Mouse (Mus musculus) embryo, embryonic 11 days (tissue): Measurements from ENCODE around the gene Gja5.

ENCODE experiments used
- DNase-seq: peaks from one replicate; pipeline ENCODE4 v3.0.0-alpha.2; 2015

Gene Gja5

DNA sequence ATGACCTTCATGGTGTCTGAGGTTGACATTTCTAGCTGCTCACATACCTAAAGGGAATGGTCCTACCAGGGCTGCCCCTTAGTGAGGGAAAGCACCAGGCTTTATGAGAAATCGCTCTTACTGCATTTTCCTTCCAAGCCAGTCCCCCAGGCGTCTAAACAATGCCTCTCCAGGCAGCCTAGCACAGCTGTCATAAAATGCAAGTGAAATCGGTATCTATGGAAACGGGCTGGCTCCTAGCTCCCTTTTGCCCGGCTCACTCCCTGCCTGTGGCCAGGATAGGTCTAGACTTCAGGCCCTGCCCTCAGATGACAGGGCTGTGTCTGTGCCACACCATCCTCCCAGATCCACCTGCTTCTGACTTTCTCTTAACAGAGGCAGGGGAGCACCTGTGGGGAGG is 33.1 kb downstream of the Gja5 start:
- peak; percentile 55 for DNase-seq

DNA sequence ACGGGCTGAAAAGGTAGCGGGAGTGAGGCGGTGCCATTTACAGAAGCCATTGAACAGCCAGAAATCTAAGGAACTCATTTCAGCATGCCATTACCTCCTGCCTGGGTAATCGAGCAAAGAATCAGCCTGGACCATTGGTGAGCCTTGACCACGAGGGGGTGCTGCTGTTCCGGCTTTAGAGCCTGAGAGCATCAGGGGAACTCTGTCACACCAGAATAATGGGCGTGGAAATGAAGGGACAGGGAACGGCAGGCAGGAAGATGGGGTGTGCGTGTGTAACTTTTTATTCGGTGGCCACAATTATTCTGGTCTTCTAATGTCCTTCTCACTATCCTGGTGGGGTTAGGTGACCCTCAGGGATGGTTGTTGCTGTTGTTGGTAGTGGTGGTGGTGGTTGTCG is 34.2 kb downstream of the Gja5 start:
- peak; percentile 94 for DNase-seq

DNA sequence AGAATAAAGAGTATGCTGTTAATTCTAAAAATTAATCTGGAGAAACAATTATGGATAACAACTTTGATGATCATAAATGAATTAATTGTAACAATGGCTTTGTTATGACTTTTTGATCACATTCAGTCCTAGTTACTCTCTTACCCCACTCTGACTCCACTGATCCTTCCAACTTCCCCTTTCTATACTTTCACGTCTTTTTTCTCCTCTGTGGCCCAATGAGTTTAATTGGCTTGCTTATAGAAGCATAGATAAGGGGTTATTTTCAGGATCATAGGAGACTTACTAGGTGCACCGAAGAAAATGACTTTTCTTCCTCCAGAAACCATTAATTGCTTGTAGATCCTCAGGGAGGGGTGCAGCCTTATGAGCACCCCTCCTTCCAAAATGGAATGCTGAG is 38.2 kb downstream of the Gja5 start:
- DNase-seq, result no peak

DNA sequence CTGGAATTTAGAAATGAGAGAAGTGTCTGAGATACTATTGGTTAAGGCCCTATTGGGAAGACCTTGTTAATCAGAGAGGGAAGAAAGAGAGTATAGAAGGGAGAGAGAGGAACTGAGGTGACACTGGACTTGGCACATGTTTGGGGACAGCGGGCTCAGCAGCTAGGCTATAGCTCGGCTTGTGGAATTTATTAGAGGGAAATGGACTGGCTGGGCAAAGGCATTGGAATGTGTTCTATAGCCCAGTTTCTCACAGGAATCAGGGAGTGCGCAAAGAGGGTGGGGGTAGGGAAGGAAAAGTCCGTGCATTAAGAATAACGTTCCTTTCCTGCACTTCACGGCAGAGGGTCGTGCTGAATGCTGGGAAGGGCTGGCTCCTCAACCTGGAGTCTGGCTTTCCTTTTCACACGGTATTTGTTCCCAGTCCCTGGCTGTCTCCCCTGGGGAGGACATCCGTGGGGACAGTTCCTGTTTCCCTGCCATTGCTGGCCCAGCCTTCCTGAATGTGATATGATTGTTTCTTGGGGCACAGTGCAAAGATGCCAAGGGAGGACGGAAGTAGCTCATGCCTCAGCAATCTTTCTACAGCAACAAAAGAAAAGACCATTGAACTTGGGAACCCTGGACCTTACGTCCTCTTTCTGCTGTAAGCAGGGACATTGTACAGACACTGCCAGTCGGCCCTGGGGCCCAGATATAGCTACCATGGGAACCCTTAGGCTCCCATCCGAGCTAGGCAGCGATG is 49.2 kb downstream of the Gja5 start:
- no peak for DNase-seq

DNA sequence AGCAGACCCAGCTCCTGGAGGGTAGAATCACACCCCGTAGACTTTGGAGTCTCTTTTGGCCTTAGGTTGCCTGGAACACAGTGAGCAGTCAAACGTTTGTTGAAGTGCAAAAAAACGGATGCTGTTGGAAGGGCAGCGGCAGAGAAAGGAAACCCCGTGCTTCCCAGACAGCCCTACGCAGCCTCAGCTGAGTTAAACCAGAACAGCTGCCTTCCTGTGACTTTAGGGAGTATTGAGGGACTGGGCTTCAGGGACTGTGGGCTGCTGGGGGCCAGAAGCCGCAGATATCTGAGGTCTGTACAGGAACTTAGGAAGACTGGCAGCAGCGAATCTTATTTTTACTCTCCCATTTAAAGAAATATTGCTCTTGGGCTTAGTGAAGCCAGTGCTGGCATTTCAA is 56.1 kb downstream of the Gja5 start:
- DNase-seq, result peak; percentile 30

DNA sequence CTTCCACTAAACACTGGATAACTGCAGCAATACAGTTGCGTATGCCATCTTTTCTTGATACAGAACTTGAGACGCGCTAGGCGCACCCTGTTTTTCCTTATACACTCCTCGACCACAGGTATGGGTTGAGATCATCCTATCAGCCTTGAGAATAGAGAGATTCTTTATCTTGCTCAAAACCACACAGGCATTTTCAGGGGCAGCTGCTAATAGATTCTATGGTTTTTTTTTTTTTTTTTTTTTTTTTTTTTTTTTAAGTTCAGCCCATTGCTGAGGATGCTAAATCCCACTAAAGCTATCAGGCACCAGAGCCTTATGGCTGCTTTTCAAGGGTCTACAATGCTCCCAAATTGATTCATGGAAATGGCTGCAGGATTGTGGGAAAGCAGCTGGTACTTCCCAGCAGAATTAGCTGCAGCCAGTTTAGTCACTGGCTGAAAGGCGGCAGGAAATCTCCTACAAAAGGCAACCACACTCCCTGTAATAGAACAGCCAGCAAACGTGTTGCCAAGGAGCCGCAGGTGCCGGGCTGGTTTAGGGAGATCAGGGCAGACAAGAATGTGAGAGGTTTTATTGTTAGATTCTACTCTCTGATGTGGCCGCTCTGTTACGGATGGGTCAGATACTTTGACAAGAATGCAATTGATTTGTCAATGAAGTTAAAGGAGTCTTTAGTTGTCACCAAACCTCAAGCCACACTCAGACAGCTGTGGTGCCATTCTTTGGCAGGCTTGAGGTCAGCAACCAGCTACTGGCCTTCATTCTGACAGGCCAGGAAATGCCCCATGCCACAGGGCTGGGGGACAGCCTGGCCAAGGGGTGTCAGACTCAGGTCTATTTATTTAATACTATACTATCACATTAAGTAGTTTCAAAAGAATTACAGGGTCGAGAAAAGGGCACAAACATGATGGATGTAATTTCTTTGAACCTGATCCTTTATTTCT is 58.9 kb downstream of the Gja5 start:
- peak; percentile 39 for DNase-seq

DNA sequence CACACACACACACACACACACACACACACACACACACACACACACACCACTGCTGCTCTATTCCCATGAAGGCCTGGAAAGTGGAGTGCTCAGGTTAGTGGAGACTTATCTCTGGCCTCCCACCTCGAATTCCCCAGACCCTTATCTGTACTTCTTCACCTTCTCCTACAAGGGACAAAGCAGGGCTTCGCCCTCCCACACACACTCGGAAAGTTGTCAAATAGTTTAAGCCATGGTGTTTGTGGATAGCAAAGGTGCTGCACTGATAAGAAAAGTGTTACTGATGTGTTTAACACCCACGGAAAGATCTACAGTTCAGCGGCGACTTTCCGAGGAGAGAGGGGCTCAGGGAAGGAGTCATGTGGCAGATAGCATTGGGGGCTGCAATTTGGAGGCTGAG is 66.5 kb downstream of the Gja5 start:
- DNase-seq, result no peak

DNA sequence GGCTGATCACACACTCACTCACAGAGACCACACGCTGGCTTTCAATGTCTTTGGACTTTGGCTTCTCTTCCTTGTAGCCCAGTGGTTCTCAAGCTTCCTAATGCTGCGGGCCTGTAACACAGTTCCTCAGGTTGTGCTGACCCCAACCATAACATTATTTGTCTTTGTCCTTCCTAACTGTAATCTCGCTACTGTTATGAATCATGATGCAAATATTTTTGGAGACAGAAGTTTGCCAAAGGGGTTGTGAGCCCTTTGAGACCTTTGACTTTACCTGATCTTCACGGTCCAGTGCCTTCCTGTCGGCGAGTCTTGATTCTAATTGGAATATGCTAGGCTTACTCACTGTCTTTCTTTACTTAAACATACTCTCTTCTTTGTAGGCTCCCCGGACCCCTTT is 70.0 kb downstream of the Gja5 start:
- no peak for DNase-seq

DNA sequence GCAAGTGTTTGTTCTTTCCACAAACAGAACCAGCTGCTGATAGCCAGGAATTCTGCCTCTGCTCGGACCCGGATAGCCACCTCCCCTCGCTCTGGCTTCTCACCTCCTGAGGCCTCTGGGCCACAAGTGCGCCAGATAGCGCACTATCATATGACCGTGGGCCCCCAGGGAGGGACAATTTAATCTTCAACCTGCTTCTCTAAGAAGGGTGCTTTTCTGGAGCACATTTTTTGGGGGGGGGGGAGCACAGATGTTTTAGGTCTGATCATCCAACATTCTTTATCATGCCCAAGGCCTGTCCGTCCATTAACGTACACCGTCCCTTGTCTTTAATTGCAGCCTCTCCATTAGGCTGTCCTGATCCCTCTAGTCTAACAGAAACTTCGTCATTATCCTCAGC is 71.1 kb downstream of the Gja5 start:
- DNase-seq, result no peak

DNA sequence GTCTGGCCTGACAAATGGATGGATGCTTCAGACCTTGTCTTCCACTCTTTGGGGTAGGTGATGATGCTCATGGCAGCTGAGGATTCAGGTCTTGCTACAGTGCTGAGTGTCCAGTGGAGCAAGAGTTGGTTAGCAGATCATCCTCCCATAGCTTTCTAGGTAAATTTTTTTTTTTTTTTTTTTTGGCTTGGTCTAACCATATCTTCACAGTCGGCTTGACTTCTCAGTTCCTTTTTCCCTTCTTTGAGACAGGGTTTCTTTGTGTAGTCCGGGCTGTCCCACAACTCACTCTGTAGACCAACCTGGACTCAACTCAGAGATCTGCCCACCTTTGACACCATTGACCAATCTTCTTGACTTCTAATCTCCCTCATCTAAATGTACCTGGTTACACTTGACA is 73.0 kb downstream of the Gja5 start:
- DNase-seq, result no peak

DNA sequence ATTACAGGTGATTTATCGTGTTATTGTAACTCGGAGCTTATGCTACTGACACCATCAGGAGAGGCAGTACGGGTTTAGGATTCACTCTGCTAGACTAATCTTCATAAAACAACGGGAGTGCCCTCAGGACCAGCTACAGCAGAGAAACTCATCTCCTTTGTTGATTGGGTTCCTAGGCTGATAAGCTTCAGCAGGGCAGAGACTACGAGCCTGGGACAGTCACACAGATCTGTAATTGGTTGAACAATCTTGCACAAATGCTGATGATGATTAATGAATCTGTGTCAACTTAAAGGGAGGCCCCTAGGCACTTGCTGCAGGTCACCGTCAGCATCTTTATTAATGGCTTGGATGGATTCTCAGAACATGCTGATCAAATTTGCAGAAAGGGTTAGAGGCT is 74.0 kb downstream of the Gja5 start:
- DNase-seq, result no peak

DNA sequence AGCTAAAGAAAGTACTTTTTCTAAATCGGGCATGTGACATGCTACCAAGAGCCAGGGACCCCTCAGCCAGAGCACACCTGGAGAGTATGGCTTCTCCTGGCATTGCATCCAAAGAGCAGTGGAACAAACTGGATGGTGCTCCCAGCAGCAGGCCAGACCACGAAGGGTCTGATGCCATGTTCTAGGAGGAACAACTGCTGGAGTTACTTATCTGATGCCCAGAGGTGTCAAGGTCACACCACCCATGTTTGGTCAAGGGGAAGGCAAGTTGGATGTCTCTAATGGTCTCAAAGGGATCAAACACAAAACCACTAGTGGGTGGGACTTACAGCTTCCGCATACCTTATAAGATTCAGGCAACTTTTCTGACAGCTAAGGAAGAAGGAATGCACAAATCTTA is 74.5 kb downstream of the Gja5 start:
- no peak for DNase-seq

DNA sequence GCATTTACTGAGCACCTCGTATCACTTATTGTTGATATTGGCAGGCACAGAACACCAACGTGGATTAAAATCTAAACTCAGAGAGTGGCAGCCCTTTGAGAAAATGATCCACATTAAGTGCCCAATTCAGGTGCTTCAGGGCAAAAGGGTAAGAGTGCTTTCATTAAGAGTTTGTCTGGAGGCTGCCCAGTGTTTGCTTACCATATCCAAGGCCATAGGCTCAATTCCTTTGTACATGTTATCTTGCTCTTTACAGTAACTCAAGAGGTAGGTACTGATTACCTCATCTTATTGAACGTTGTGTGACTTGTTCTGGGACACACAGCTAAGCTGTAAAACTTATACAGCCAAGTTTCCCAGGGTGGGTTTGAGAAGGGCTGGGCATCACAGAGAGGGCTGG is 77.3 kb downstream of the Gja5 start:
- DNase-seq, result no peak

DNA sequence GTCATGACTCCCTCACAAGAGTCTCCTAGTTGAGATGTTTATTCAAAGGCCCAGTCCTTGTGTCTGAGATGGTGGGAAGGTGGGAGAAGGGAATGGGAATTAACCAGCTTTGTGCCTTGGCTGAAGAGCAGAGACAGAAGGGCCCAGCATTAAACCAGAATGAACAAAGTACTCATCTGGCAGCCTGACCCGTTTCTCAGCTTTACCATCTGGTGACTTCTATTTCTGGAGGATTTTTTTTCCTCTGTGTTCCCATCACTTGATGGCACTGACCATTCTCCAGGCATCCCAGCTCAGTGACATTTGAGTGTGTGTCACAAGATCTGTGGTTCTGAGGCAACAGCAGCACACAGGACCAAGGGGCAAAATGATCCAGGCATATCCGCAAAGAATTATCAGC is 78.2 kb downstream of the Gja5 start:
- DNase-seq, result no peak

DNA sequence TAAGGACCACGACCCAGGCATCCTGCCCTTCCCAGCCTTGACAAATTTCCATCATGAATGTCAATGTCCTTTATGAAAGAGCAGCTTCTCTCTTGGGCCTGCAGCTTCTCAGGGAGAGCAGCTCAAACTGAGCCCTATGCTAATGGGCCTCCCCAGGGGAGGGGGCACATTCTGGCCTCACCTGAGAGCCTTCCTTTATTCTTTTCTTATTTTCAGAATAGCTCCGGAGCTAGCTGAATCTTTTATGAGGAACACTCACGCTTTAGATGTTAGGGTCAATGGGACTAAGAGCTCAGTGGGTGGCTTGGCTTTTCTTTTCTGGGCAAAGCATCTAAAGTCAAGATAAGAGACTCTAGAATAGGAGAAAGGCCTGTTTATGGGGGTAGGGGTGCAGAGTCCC is 88.0 kb downstream of the Gja5 start:
- DNase-seq, result no peak

DNA sequence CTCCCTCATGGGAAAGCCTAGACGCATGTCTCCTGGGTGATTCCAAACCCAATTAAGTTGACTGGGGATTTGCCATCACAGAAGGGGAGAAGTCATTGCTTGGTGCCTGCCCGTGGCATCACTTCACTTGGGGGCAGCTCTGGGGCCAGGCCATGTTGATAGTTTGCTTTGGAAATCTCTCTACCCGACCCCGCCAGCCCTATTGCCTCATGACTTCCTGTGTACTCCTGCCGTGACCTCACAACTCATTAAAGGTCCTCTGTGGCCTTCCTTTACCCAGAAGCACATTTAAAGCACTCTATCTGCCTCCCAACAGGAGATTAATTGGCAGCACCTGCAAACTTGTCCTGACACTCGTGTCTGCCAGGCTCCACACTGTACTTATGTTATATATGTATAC is 93.3 kb downstream of the Gja5 start:
- DNase-seq, result peak; percentile 14

DNA sequence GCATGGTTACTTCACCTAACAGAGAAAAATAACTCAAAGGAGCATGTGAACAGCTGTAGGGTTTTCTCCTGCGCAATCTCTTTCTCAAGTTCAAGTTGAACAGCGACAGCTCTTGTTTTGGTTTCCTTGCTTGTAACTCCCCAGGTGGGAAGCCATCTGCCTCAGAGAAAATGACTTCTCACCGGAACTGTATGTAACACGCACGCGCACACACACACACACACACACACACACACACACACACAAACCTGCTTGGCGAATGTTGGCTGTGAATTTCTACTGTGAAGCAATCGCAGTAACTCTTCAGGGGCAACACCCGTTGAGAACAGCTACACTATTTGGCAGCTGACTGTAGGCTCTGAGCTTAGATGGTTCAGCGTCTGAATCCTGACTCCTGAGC is 98.6 kb downstream of the Gja5 start:
- DNase-seq, result no peak

DNA sequence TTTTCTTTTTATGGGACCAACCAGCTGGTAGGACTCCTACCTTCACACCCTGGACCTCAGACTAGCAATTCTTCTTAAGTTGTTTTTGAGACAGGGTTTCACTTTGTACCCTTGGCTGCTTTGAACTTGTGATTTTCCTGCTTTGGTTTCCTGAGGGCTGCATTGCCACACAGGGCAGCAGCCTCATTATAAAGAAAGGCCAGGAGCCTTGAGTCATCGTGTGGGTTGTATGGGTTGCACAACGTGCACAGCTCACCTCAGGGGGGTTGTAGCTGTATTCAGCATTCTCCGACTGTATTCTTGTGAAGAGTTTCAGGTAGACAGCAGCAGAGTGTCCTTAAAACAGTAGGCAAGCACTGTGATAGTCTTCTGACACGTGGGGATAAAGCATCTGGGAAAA is 100.0 kb downstream of the Gja5 start:
- DNase-seq, result no peak

DNA sequence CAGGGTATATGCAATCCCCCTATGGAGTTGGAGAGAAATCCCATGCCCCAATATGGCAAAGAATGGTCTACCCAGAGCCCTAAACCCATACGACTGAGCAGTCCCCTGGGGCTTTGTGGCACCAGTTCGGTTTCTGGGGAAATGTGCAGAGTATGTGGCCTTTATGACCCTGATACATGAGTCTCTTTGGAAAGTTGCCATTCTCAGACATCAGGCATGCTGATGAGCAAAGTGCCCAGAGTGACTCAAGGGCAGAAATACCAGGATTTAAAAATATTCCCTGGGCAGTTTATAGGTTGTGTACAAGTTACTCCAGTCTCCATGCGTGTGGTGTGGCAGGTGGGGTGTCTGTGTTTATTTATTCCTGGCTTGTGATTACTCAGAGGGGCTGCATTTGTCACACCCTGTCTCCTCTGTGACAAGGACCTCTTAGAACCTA is 102.5 kb downstream of the Gja5 start:
- no peak for DNase-seq

DNA sequence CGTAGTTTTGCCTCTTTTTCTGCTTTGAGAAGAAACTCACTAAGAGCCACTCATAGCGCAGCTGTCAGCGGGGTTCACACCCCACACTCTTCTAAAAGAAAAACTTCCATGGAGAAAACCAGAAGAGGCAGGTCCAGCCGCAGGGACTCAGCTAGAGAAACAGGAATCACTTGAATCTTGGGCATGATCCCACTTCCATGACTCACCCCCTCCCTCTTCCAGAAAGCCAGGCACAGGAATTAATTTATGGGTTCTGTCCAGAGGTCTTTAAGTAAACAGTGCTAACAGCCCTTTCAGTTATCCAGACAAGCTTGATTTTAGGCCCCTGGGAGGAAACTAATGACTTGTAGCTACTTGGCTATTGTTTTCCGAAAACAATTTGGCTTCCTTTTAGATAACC is 120.7 kb downstream of the Gja5 start:
- no peak for DNase-seq

DNA sequence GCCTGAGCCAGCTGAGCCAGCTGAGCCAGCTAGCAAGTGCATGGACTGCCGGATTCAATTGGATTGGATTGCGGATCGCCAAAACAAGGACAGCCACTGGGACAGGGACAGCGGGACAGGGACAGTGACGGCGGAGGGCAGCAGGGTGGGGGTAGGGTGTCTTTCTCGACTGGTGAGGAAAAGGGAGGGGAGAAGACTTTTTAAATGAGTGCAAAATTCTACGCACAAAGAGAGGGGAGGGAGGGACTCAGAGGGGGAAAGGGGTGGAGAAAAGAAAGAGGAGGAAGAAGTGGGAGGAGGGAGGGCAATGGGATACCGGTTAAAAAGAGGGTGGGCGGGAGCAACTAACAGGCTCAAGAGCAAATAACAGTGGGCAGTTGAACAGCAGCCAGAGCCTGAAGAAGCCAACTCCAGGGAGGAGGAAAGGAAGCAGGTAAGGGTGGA is 127.6 kb downstream of the Gja5 start:
- DNase-seq, result peak; percentile 52

DNA sequence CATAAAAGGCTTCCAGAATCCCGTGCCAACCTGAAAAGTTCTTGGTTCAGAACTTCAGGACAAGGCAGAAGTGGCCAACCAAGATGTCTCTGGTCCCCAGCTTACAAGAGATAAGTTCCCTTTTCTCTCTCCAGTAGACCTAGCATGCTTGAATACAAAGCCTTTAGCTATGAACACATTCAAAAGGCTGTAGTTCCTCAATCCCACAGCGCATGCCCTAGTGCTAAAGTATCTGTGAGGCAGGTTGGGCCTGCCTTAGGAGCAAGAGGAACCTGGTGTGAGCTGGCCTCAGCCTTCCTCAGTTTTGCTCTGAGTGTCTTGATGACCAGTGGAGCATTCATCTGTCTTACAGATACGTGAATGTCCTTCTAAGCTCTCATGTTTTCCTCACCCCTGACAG is 131.1 kb downstream of the Gja5 start:
- DNase-seq, result no peak

DNA sequence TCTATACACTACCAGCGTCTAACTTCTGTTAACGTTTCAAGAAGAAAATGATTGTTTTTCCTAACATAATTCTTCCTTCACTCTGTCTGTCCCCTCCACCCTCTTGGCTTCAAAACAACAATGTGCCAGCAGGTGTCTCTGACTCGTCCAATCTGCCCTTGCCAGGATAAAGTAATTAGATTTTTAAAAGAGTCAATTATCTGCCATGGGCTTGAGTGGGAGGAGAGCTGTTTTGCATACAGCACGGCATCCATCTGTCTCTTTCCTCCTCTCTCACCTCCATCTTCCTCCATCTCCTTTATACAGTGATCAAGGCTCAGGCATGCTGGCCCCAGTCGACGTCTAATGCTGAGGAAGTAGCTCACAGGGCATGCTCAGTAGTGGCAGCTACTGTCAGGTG is 132.6 kb downstream of the Gja5 start:
- no peak for DNase-seq

DNA sequence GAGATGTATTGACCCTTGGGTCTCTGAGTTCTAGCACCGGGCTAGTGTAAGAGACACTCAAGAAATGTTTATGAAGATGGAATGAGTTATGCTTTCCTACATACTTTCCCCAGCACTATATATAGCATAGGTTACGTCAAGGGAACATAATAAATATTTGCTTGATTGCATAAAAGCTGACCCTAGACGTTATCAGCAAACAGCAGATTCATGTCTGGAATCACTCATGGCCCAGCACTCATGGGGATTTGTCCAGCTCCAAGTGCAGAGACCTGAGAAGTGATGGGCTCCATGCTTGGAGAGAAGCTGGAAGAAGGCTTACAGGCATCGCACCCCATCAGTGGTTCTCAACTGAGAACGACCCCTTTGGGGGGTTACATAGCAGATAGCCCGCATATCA is 135.2 kb downstream of the Gja5 start:
- no peak for DNase-seq
